Mouse (Mus musculus) limb, embryonic 13.5 days (tissue): Measurements from ENCODE around the gene Clic6. TPM values are rescaled to one million over a fixed set of nuclear protein-coding genes. Genes with fewer than 3 reads are reported as not detected.

Source experiments
- ATAC-seq: fragments of 200-750 bp; cut with Nextera tagmentation; 2 replicates; pipeline ENCODE4 v1.8.0; 2017; ENCODE audit warnings: low read depth, moderate number of reproducible peaks, moderate TSS enrichment; ENCODE audit not compliant: low FRiP score
- H3K27ac ChIP-seq: fragments of 300-500 bp; sonication (generic); 2 replicates; pipeline ENCODE4 v1.5.1; 2015; ENCODE audit warnings: inconsistent platforms, mild to moderate bottlenecking, moderate library complexity
- H3K27me3 ChIP-seq: fragments of 300-500 bp; sonication (generic); 2 replicates; pipeline ENCODE4 v1.6.1; 2015; ENCODE audit warnings: mild to moderate bottlenecking, inconsistent platforms
- H3K36me3 ChIP-seq: fragments of 300-500 bp; sonication (generic); 2 replicates; pipeline ENCODE4 v1.6.1; 2015; ENCODE audit warnings: inconsistent platforms, mild to moderate bottlenecking, moderate library complexity
- H3K4me1 ChIP-seq: fragments of 300-500 bp; sonication (generic); 2 replicates; pipeline ENCODE4 v1.6.1; 2015; ENCODE audit warnings: inconsistent platforms
- H3K4me2 ChIP-seq: fragments of 300-500 bp; sonication (generic); replicated peaks from 2 replicates; pipeline ENCODE4 v1.6.1; 2015; ENCODE audit warnings: inconsistent platforms, mild to moderate bottlenecking, moderate library complexity
- H3K4me3 ChIP-seq: fragments of 300-500 bp; sonication (generic); 2 replicates; pipeline ENCODE4 v1.5.1; 2015; ENCODE audit warnings: moderate library complexity, mild to moderate bottlenecking, inconsistent platforms
- H3K9ac ChIP-seq: fragments of 300-500 bp; sonication (generic); 2 replicates; pipeline ENCODE4 v1.6.1; 2015; ENCODE audit warnings: mild to moderate bottlenecking, inconsistent platforms
- H3K9me3 ChIP-seq: fragments of 300-500 bp; sonication (generic); 2 replicates; pipeline ENCODE4 v1.6.1; 2016; ENCODE audit warnings: inconsistent platforms
- WGBS: fragments of 180-500 bp; shearing (Covaris S2); methylation state at CpG from one replicate; pipeline ENCODE4 v1.1.7; 2015; 5-methylcytosine and 5-hydroxymethylcytosine counted together
- polyA plus RNA-seq: library from polyadenylated mRNA; unstranded; fragments of >200 nt; fragmentation: Nextera tagmentation; extraction: Ambion mirVana; gene quantifications from 2 replicates; pipeline ENCODE4 v1.2.1, GENCODE M21; 2015

Clic6 gene
- polyA plus RNA-seq, 1 experiment from 2014 or later, result 2.8 TPM

DNA sequence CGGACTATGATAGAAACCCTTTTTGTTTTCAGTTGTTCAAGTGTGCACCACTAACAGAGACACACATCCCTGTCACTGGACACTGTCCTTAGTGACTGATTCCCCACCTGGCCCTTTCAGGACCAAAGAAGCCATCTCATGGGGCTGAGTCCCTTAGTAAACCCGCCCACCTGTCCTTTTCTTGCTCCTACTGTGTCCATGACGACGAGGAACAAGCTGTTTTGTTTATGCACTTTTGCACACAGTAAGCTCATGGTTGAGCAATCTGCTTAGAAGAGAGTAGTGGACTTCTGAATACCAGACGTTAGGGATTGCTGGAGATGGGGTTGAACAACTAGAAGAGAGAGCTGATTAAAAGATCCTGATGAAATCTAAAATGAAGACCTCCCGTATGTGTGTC, 52.8 kb downstream of the Clic6 start:
- no peak overlapping the region for H3K27ac ChIP-seq
- H3K9ac ChIP-seq, result no peak overlapping the region
- WGBS, result 82% methylated on average over 6 of the region's 6 CpGs
- no peak overlapping the region for H3K4me3 ChIP-seq
- H3K9me3 ChIP-seq, result no peaks in the 10 kb centered on the region
- no peaks in the 10 kb centered on the region for H3K27me3 ChIP-seq
- H3K4me1 ChIP-seq, result peaks cover 12% of the 10 kb centered on the region; the same call in 1 of the 2 replicates
- no peak for ATAC-seq
- H3K36me3 ChIP-seq, result no peaks in the 10 kb centered on the region
- H3K4me2 ChIP-seq, result no peak overlapping the region

DNA sequence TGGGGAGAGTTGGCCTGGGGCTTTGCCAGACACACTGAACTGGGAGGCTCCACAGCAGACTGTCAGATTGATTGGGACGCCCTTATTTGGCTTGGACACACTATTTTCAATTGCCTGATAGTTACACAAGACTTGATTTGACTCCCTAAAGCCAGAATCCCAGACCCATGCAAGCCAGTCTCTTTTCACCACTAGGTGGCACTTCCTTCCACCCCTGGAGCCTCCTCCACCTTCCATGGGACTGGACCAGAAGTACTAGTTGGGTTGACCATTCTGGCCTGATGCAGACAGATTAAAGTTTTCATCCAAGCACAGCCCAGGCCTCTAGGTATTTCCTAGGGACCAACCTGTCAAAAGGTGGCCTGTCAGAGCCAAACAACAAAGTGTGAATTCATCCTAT, 58.7 kb downstream of the Clic6 start:
- Histone ChIP-seq H3K27me3 (no peaks in the 10 kb centered on the region; the same call in 1 of the 2 replicates), H3K36me3 (no peaks in the 10 kb centered on the region), H3K4me3 (no peak overlapping the region), H3K4me2 (no peak overlapping the region), H3K27ac (no peak overlapping the region), H3K9ac (no peak overlapping the region), H3K4me1 (0 out of 2 replicates have a peak, but pooled peaks cover 8% of the 10 kb centered on the region), H3K9me3 (no peaks in the 10 kb centered on the region)
- WGBS, result 44% methylated on average over 1 of the region's 1 CpGs
- ATAC-seq, result no peak

DNA sequence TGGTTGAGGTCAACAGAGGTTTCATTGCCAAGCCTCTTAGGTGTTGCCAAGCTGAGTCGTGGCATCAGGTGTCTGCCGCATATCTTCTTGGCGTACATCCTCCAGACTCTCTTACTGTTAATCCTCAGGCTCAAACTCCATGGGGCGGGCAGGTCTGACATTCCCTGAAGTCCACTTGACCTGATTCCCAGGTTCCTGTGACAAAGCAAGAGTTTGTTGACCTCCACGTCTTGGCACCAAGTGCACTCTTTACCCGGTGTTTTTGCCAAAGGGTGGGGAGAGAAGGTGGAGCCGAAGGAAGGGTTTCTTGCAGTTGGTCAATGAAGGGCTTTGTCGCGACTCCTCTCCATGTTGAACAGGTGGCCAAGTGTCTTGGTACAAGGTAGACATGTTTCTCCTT, 63.1 kb downstream of the Clic6 start:
- no peak overlapping the region for H3K27ac ChIP-seq
- H3K4me1 ChIP-seq, result peaks cover 12% of the 10 kb centered on the region
- H3K36me3 ChIP-seq, result no peaks in the 10 kb centered on the region
- no peak overlapping the region for H3K4me2 ChIP-seq
- 90% methylated on average over 9 of the region's 9 CpGs for WGBS
- H3K4me3 ChIP-seq, result no peak overlapping the region
- no peak for ATAC-seq
- no peaks in the 10 kb centered on the region for H3K9me3 ChIP-seq
- H3K27me3 ChIP-seq, result no peaks in the 10 kb centered on the region; the same call in 1 of the 2 replicates
- H3K9ac ChIP-seq, result no peak overlapping the region

DNA sequence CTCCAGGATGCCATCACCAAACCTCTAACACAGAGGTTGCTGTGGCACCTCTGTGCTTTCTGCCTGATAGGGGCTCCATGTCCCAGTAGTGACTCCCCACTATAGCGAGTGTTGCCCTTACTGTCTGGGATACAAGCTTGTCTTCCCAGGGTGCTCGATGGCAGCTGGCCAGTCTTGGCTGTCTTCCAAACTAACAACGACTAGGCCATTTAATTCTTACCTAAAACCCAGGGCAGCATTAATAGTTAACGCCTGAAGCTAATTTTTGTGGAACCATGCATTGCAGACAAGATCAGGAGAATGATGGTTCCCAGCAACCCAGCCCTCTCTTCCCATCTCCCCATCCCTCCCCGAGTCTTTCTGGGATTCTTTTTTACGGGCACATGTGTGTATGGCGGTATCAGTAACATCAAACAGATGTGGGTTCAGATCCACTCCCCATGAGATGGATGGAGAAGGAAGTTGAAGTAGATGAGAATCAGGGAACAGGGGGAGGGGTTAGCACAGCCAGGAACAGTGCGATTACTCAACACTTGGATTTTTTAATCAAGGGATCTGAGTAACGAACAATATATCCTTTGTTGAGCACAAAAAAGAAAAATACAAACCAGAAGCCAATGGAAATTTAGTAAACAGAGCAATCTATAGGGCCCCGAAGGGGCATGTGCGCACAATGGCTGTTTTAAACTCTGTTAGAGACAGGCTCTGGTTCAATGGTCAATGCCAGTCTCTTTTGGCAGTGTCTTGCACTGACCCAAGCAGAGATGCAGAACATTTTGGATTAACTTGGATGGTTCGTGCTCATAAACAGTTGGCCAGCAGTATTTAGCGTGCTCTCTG, 66.0 kb downstream of the Clic6 start:
- no peak for ATAC-seq
- 48% methylated on average over 13 of the region's 13 CpGs for WGBS
- Histone ChIP-seq H3K27me3 (no peaks in the 10 kb centered on the region), H3K36me3 (no peaks in the 10 kb centered on the region), H3K4me2 (no peak overlapping the region), H3K27ac (no peak overlapping the region), H3K9ac (no peak overlapping the region), H3K4me3 (no peak overlapping the region), H3K9me3 (no peaks in the 10 kb centered on the region), H3K4me1 (peaks cover 12% of the 10 kb centered on the region)

DNA sequence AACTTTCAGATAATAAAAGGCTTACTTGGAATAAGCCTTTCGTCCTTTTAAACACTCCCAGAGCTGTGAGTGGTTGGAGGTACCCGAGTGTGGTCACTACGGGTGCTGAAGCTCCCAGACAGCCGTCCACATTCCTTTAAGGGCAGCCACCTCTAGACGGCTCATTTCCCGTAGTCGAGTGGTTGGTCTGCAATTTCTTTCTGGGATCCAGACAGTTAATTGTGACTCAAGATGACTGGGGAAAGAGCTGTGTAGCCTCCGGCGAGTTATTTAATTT, 66.5 kb downstream of the Clic6 start:
- no peak for ATAC-seq
- no peak overlapping the region for H3K9ac ChIP-seq
- 35% methylated on average over 9 of the region's 9 CpGs for WGBS
- H3K36me3 ChIP-seq, result no peaks in the 10 kb centered on the region
- no peaks in the 10 kb centered on the region for H3K27me3 ChIP-seq
- H3K4me2 ChIP-seq, result no peak overlapping the region
- no peak overlapping the region for H3K4me3 ChIP-seq
- H3K27ac ChIP-seq, result no peak overlapping the region
- H3K9me3 ChIP-seq, result no peaks in the 10 kb centered on the region
- H3K4me1 ChIP-seq, result peaks cover 12% of the 10 kb centered on the region

DNA sequence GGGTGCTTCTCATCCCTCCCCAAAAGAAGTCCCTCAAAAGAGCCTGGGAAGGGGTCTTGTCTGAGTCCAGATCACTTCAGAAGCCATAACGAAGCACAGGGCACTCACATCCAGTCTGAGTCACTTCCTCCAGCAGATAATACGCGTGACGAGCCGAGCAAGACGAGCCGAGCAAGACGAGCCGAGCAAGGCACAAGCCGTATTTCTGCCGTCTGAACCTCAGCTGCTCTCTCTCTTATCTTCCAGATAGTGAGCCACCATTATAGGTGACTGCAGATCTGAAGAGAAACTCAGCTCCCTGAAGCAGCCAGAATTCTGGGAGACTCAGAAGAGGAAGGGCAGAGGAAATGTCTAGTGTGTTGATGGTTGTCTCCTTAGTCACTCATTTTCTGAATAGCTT, 67.3 kb downstream of the Clic6 start:
- H3K36me3 ChIP-seq, result no peaks in the 10 kb centered on the region
- H3K4me1 ChIP-seq, result peaks cover 12% of the 10 kb centered on the region
- H3K27me3 ChIP-seq, result no peaks in the 10 kb centered on the region
- no peak overlapping the region for H3K4me2 ChIP-seq
- no peak overlapping the region for H3K27ac ChIP-seq
- ATAC-seq, result no peak
- no peak overlapping the region for H3K4me3 ChIP-seq
- WGBS, result 52% methylated on average over 11 of the region's 11 CpGs
- no peak overlapping the region for H3K9ac ChIP-seq
- H3K9me3 ChIP-seq, result no peaks in the 10 kb centered on the region

DNA sequence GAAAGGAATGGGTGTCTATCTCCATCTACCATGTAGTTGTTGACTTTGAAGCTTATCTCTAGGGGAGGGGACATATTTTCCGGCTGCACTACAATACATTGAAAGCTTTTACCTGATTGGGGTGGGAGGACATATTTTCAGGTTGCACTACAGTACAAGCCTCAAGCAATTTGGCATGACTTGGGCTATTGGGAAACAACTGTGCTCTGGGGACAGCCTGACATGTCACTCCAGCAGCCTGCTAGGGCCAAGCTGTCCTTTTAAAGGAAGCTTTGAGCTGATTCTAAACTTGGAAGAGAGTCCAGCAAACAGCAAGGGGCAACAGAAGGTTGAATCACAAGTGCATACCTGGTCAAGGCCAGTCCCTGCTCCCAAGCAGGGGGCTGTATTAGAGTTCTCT, 69.5 kb downstream of the Clic6 start:
- no peak overlapping the region for H3K27ac ChIP-seq
- no peak overlapping the region for H3K9ac ChIP-seq
- H3K27me3 ChIP-seq, result no peaks in the 10 kb centered on the region
- H3K4me3 ChIP-seq, result no peak overlapping the region
- H3K4me2 ChIP-seq, result no peak overlapping the region
- H3K36me3 ChIP-seq, result no peaks in the 10 kb centered on the region
- 83% methylated on average over 1 of the region's 1 CpGs for WGBS
- ATAC-seq, result no peak
- no peaks in the 10 kb centered on the region for H3K9me3 ChIP-seq
- peaks cover 12% of the 10 kb centered on the region for H3K4me1 ChIP-seq

DNA sequence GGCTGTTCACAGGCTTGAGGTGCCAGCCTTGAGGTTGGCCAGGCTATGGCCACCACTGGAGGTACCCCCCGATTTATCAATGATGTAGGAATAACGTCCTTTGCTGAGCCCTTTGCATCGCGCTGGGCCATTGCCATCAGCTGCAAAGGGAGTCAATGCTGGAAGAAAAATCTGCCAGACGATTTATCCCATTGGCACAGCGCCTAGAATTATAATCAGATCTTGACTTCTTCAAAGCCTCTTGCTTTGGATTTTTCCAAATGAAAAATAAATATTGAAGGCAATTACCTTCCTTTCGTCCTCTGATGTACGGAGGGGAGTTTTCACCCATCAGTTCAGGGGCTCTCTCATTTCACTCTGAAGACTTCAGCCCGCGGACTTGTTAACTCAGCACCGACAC, 79.8 kb downstream of the Clic6 start:
- WGBS, result 65% methylated on average over 11 of the region's 11 CpGs
- no peaks in the 10 kb centered on the region for H3K36me3 ChIP-seq
- ATAC-seq, result no peak
- no peak overlapping the region for H3K4me3 ChIP-seq
- no peaks in the 10 kb centered on the region for H3K9me3 ChIP-seq
- H3K4me1 ChIP-seq, result peaks cover 12% of the 10 kb centered on the region
- no peak overlapping the region for H3K27ac ChIP-seq
- peaks cover 22% of the 10 kb centered on the region for H3K27me3 ChIP-seq
- peak overlapping the region; percentile 47 for H3K4me2 ChIP-seq
- no peak overlapping the region for H3K9ac ChIP-seq

DNA sequence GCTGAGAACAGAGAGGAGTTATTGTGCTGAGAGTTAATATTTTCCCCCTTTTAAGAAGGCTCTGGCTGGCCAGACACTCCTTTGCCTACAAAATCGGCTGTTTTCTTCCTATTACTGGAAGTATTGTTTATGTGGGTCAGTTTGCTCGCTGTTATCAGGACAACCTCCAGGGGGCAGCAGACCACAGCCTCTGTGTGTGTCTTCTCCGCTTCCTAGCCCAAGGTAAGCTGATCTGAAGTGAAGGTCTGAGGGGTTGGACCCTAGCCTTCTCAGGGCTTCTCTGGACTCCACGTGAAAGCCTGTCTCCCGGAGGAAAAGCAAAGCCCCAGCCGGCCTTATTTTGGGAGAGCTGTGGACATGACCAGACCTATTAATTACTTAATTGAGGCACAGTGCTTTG, 80.2 kb downstream of the Clic6 start:
- WGBS, result 1% methylated on average over 6 of the region's 6 CpGs
- peaks cover 22% of the 10 kb centered on the region for H3K27me3 ChIP-seq
- H3K9me3 ChIP-seq, result no peaks in the 10 kb centered on the region
- H3K4me3 ChIP-seq, result no peak overlapping the region
- H3K36me3 ChIP-seq, result no peaks in the 10 kb centered on the region
- H3K27ac ChIP-seq, result no peak overlapping the region
- H3K4me1 ChIP-seq, result peaks cover 12% of the 10 kb centered on the region
- no peak for ATAC-seq
- H3K4me2 ChIP-seq, result peak overlapping the region; percentile 47
- no peak overlapping the region for H3K9ac ChIP-seq

DNA sequence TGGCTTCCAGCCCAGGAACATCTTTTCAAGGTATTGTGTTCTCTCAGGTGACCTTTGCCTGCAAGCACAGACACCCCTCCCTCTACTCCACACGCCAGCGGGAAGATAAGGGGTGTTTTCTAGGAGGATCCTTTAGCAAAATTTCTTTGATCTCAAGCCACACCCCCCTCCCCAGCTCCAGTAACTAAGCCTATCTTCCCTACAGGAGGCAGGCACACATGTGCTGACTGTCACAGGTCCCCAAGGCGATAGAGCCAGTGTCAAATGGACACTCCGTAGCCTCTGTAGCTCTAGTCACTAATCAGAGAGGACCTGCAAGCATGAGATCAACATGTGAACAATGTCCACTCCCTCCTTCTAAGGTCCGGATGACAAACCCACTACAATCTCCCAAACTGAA, 80.6 kb downstream of the Clic6 start:
- no peak overlapping the region for H3K27ac ChIP-seq
- peaks cover 22% of the 10 kb centered on the region for H3K27me3 ChIP-seq
- H3K4me2 ChIP-seq, result peak overlapping the region; percentile 47; the same call in 1 of the 2 replicates
- no peaks in the 10 kb centered on the region for H3K9me3 ChIP-seq
- ATAC-seq, result no peak
- no peak overlapping the region for H3K4me3 ChIP-seq
- WGBS, result 16% methylated on average over 5 of the region's 5 CpGs
- H3K9ac ChIP-seq, result no peak overlapping the region
- H3K4me1 ChIP-seq, result peaks cover 12% of the 10 kb centered on the region
- H3K36me3 ChIP-seq, result no peaks in the 10 kb centered on the region

DNA sequence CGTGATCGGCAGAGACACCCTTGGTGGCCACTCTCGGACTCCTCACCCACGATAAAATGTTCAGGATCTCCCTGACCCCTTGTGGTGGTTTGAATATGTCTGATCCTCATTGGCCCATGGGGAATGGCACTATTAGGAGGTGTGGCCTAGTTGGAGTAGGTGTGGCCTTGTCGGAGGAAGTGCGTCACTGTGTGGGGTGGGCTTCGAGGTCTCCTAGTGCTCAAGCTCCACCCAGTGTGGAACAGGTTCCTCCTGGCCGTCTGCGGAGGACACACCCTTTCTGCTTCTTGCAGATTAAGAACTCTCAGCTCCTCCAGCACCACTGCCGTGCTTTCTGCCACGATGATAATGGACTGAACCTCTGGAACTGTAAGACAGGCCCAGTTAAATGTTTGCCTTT, 85.7 kb downstream of the Clic6 start:
- H3K9ac ChIP-seq, result no peak overlapping the region
- no peaks in the 10 kb centered on the region for H3K36me3 ChIP-seq
- WGBS, result 88% methylated on average over 11 of the region's 11 CpGs
- peaks cover 4% of the 10 kb centered on the region for H3K4me1 ChIP-seq
- no peaks in the 10 kb centered on the region for H3K9me3 ChIP-seq
- H3K4me3 ChIP-seq, result no peak overlapping the region
- H3K27me3 ChIP-seq, result peaks cover 7% of the 10 kb centered on the region
- no peak for ATAC-seq
- no peak overlapping the region for H3K27ac ChIP-seq
- no peak overlapping the region for H3K4me2 ChIP-seq

DNA sequence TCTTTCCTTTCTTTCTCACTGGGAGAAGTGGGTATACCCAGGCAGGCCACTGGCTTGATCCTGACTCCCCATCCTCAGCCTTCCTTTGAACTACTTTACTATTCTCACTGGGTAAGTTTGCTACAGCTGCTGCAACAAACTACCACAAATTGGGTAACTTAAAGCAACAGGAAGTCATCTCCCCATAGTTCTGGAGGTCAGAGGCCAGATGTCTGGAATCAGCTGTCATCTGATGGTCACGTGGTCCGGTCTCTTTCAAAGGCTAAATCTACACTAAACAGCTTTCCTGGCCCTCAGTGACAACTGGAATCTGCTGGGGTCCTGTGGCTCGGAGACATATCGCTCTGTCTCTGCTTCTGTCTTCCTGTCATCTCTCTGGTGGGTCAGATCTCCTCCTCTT, 87.7 kb downstream of the Clic6 start:
- Histone ChIP-seq H3K27me3 (no peaks in the 10 kb centered on the region), H3K9me3 (no peaks in the 10 kb centered on the region)
- no peak for ATAC-seq

DNA sequence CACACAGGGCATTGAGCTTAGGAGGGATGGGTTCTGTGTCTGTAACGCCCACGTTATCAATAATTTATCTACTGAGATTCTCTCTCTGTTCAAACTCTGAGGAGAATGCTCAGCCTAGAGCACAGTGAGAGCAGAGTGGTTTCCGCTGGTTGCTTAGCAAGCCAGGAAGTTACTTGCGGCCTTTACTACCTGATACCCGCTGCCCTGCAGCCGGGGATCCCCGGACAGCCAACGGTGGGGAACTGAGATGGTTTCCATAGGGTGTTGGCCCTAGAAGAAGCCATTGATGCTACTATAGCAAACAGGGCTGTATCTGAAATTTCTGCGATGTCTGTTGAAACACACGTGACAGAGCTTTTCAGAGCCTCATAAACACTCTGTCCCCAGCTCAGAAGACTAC, 90.3 kb downstream of the Clic6 start:
- 76% methylated on average over 10 of the region's 10 CpGs for WGBS

More for the DNA sequence above, 87.7 kb downstream of the Clic6 start:
- H3K4me3 ChIP-seq, result no peak overlapping the region
- WGBS, result 59% methylated on average over 4 of the region's 4 CpGs
- H3K36me3 ChIP-seq, result no peaks in the 10 kb centered on the region
- H3K27ac ChIP-seq, result no peak overlapping the region
- peaks cover 4% of the 10 kb centered on the region; the same call in 1 of the 2 replicates for H3K4me1 ChIP-seq
- H3K9ac ChIP-seq, result no peak overlapping the region
- no peak overlapping the region for H3K4me2 ChIP-seq

More for the DNA sequence above, 90.3 kb downstream of the Clic6 start:
- Histone ChIP-seq H3K27me3 (no peaks in the 10 kb centered on the region), H3K4me2 (no peak overlapping the region), H3K36me3 (no peaks in the 10 kb centered on the region), H3K4me3 (no peak overlapping the region), H3K27ac (no peak overlapping the region), H3K9me3 (no peaks in the 10 kb centered on the region), H3K4me1 (peaks cover 9% of the 10 kb centered on the region; the same call in 1 of the 2 replicates), H3K9ac (no peak overlapping the region)
- ATAC-seq, result no peak
